Comparison of ENCODE assay signal across 11 mouse cellular contexts in the genomic region with DNA sequence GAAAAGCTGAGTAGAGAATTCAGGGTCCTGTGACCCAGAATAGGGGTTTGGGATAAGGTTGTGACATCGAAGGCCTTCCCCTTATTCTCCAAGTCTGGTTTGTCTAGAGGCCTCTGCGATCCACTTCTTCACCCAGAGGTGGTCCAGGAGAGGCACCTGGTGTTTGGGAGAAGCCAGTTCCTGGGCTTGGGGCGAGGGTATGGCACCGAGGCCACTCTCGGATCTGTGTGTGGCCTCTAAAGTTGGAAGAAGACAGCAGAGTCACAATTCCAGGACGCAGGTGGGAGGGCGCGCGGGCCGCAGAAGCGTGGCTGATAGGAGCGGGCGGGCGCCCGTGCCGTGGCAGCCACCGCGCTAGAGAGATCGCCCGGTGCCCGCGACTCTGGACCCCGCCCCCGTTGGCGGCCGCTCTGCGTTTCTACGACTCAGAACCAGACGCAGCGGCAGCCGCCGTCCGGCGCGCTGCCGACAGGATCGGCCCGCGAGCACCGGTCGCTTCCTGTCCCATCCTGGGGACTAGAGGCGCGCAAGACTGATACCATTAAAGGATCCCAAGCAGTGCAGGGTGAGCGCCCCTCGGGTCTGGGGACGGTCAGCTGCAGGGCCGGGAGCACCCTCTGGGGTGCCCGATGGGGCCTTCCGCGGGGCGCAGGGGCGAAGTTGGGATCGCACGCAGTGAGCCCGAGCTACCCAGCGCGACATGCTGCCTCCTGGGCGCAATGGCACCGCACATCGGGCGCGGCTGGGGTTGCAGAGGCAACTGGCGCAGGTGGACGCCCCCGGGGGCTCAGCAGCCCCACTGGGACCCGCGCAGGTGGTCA. TPM values are rescaled to one million over a fixed set of nuclear protein-coding genes. Genes with fewer than 3 reads are reported as not detected.
DNase-seq lines count a peak whose midpoint lies in the region; ATAC-seq and TF ChIP-seq lines count a peak whose summit lies in the region.
"Had no signal": no experiment of that assay in that cellular context is flagged by ENCODE, and none has a peak within 500 bp of the region (broad histone marks: within the 10 kb centered on the region; RNA-seq: fewer than 3 reads in every experiment).

A gene (plus strand): TSS at position 402 of the 821 bp plus-strand sequence.

- no peak for TF ChIP-seq EP300 in heart, postnatal 0 days (IDR thresholded peaks at IDR 0.05; ENCODE audit: low read depth)

- H3K9me3 ChIP-seq in heart, postnatal 0 days (replicated peaks; ENCODE audit: control insufficient read depth, low read length): no peaks in the 10 kb centered on the region
- H3K9me3 ChIP-seq in hindbrain, embryonic 11.5 days (ENCODE audit: control insufficient read depth, low read length): no peaks in the 10 kb centered on the region
- H3K9me3 ChIP-seq in midbrain, embryonic 16.5 days (replicated peaks; ENCODE audit: control insufficient read depth, low read length, poor library complexity, severe bottlenecking): no peaks in the 10 kb centered on the region
- H3K9me3 ChIP-seq: G1E had no signal

- peak within 1 kb of the TSS; percentile 38 for H3K4me2 ChIP-seq in heart, postnatal 0 days (ENCODE audit: low read depth, low read length)
- peak within 1 kb of the TSS; percentile 81 for H3K4me2 ChIP-seq in hindbrain, embryonic 11.5 days (replicated peaks; ENCODE audit: low read depth, low read length)
- H3K4me2 ChIP-seq in midbrain, embryonic 16.5 days (ENCODE audit: low read length): peak within 1 kb of the TSS; percentile 76

- no peak within 1 kb of the TSS for H3K27ac ChIP-seq in heart, postnatal 0 days (ENCODE audit: low read depth)
- no peak within 1 kb of the TSS for H3K27ac ChIP-seq in cortical plate, adult 2 months (ENCODE audit: insufficient read depth, low read length)
- no peak within 1 kb of the TSS for H3K27ac ChIP-seq in hindbrain, embryonic 11.5 days (ENCODE audit: low read depth, low read length)
- H3K27ac ChIP-seq in midbrain, embryonic 16.5 days (ENCODE audit: low read length): no peak within 1 kb of the TSS
- H3K27ac ChIP-seq: macrophage had no signal

- no peak for TF ChIP-seq POLR2A in cortical plate, adult 2 months (IDR thresholded peaks at IDR 0.05; ENCODE audit: extremely low read depth, insufficient read depth, low read length)

- WGBS in heart, postnatal 0 days: 2% methylated on average over 61 of the region's 67 CpGs
- 2% methylated on average over 67 of the region's 67 CpGs for WGBS in hindbrain, embryonic 11.5 days
- WGBS in midbrain, embryonic 16.5 days: 3% methylated on average over 67 of the region's 67 CpGs

- ATAC-seq in heart, postnatal 0 days (ENCODE audit: insufficient read depth, low read depth): no peak
- ATAC-seq in hindbrain, embryonic 11.5 days (ENCODE audit: low FRiP score): peak; percentile 65; the same call in 1 of the 2 replicates
- peak; percentile 83 for ATAC-seq in midbrain, embryonic 16.5 days
- ATAC-seq in monocyte, adult 5-6 weeks (replicated peaks; ENCODE audit: insufficient number of reproducible peaks, low FRiP score, low TSS enrichment, poor library complexity, severe bottlenecking): no peak

- no peak within 1 kb of the TSS for H3K9ac ChIP-seq in heart, postnatal 0 days (replicated peaks; ENCODE audit: low read depth, low read length)
- peak within 1 kb of the TSS; percentile 53 for H3K9ac ChIP-seq in hindbrain, embryonic 11.5 days (ENCODE audit: low read depth, low read length)
- H3K9ac ChIP-seq in midbrain, embryonic 16.5 days (ENCODE audit: low read depth, low read length): peak within 1 kb of the TSS; percentile 52

- H3K36me3 ChIP-seq in heart, postnatal 0 days (replicated peaks; ENCODE audit: control insufficient read depth, insufficient read depth, low read length): no peaks in the 10 kb centered on the region
- no peaks in the 10 kb centered on the region for H3K36me3 ChIP-seq in hindbrain, embryonic 11.5 days (ENCODE audit: control insufficient read depth, insufficient read depth, low read length)
- H3K36me3 ChIP-seq in midbrain, embryonic 16.5 days (ENCODE audit: control insufficient read depth, insufficient read depth, low read length): no peaks in the 10 kb centered on the region
- H3K36me3 ChIP-seq: G1E had no signal

- peaks cover 51% of the 10 kb centered on the region for H3K27me3 ChIP-seq in heart, postnatal 0 days (ENCODE audit: control insufficient read depth, insufficient read depth, low read length)
- peaks cover 27% of the 10 kb centered on the region for H3K27me3 ChIP-seq in hindbrain, embryonic 11.5 days (ENCODE audit: control insufficient read depth, insufficient read depth, low read length)
- peaks cover 31% of the 10 kb centered on the region for H3K27me3 ChIP-seq in midbrain, embryonic 16.5 days (ENCODE audit: control insufficient read depth, insufficient read depth, low read depth, low read length)

- TF ChIP-seq CTCF in heart, postnatal 0 days (IDR thresholded peaks at IDR 0.05; ENCODE audit: low read depth): no peak
- no peak for TF ChIP-seq CTCF in cortical plate, adult 2 months (IDR thresholded peaks at IDR 0.05; ENCODE audit: extremely low read depth, insufficient read depth, low read length)

- no peak for DNase-seq in heart, postnatal 0 days (ENCODE audit: low spot score)
- no peak for DNase-seq in heart, postnatal 4 days
- peak; percentile 56 for DNase-seq in hindbrain, embryonic 11.5 days (ENCODE audit: low spot score)
- DNase-seq in gastrocnemius, postnatal 25 days: no peak
- no peak for DNase-seq in kidney, adult 18-20 months

- H3K4me3 ChIP-seq in heart, postnatal 0 days (ENCODE audit: low read depth, low read length): peak within 1 kb of the TSS; percentile 24; the same call in 1 of the 2 replicates
- peak within 1 kb of the TSS; percentile 5; the same call in 1 of the 2 replicates for H3K4me3 ChIP-seq in cortical plate, adult 2 months (ENCODE audit: insufficient read depth, low read length)
- H3K4me3 ChIP-seq in hindbrain, embryonic 11.5 days (ENCODE audit: low read depth, low read length): peak within 1 kb of the TSS; percentile 45
- H3K4me3 ChIP-seq in midbrain, embryonic 16.5 days (ENCODE audit: low read depth, low read length): peak within 1 kb of the TSS; percentile 49
- H3K4me3 ChIP-seq: erythroblast, embryonic 14.5 days had no signal

- no peaks in the 10 kb centered on the region for H3K4me1 ChIP-seq in heart, postnatal 0 days (ENCODE audit: control insufficient read depth, insufficient read depth)
- H3K4me1 ChIP-seq in cortical plate, adult 2 months (ENCODE audit: control insufficient read depth, insufficient read depth, low read length): no peaks in the 10 kb centered on the region; the same call in 1 of the 2 replicates
- 0 out of 2 replicates have a peak, but pooled peaks cover 4% of the 10 kb centered on the region for H3K4me1 ChIP-seq in hindbrain, embryonic 11.5 days (replicated peaks; ENCODE audit: control insufficient read depth, insufficient read depth, low read length)
- H3K4me1 ChIP-seq in midbrain, embryonic 16.5 days (ENCODE audit: control insufficient read depth, insufficient read depth, low read length): 0 out of 2 replicates have a peak, but pooled peaks cover 2% of the 10 kb centered on the region

RNA-seq across cellular contexts. Expression of the gene that starts here (rescaled TPM):
- not detected in 2 replicates for total RNA-seq in heart, postnatal 0 days (2014; rRNA removed; ENCODE audit: low replicate concordance)
- not detected in 2 replicates for polyA plus RNA-seq in heart, postnatal 0 days (2015; fragmentation: Nextera tagmentation; extraction: Ambion mirVana)
- total RNA-seq in heart, postnatal 4 days (2021): not detected
- polyA plus RNA-seq in cortical plate, adult 2 months (2012; rRNA removed): 0.84 and 2.6 TPM in 2 replicates
- polyA plus RNA-seq in hindbrain, embryonic 11.5 days (2014; fragmentation: Nextera tagmentation; extraction: Ambion mirVana): not detected in 2 replicates
- 0.82 and 0.90 TPM in 2 replicates for polyA plus RNA-seq in midbrain, embryonic 16.5 days (2015; fragmentation: Nextera tagmentation; extraction: Ambion mirVana)
- not detected for total RNA-seq in gastrocnemius, postnatal 25 days (2021)
- not detected in 3 replicates for total RNA-seq in monocyte, adult 5-6 weeks (2017)
- polyA plus RNA-seq: erythroblast, embryonic 14.5 days; G1E; macrophage had no signal

Comparison
In these comparisons a context has a peak if more than half of its experiments do, and no peak if none do; other contexts are left out.
1. Peak in DNase-seq, ATAC-seq, H3K4me3 ChIP-seq, H3K9ac ChIP-seq and H3K4me2 ChIP-seq in hindbrain, embryonic 11.5 days; RNA of the gene not detected or under 1 TPM.
2. Peak in ATAC-seq, H3K4me3 ChIP-seq, H3K9ac ChIP-seq and H3K4me2 ChIP-seq in midbrain, embryonic 16.5 days; RNA of the gene not detected or under 1 TPM.